Mouse (Mus musculus) kidney, adult 2 months (tissue): ENCODE data around the gene Fbxl17.

Experiments used
- CTCF ChIP-seq: fragments of 200-500 bp; conservative IDR thresholded peaks from 2 replicates; pipeline ENCODE4 v1.5.1; 2011; ENCODE audit warnings: low read depth, mild to moderate bottlenecking, control low read depth, low read length, moderate library complexity, mixed read lengths; ENCODE audit not compliant: insufficient read depth, insufficient read length
- POLR2A ChIP-seq: fragments of 200-500 bp; IDR thresholded peaks from one replicate; pipeline ENCODE4 v1.6.1; 2011; ENCODE audit warnings: low read depth, low read length, control low read depth

GRCm38 (mm10) chr17:63447691-63448090 is 52.1 kb downstream of the Fbxl17 start:
- TF ChIP-seq CTCF (no peak), POLR2A (no peak)
